Mouse (Mus musculus) urinary bladder, postnatal 14 days (tissue): ENCODE results near the gene Fbxo45.

Experiments
- DNase-seq: peaks from one replicate; pipeline ENCODE4 v3.0.0; 2021; ENCODE audit warnings: low spot score

Gene Fbxo45

DNA sequence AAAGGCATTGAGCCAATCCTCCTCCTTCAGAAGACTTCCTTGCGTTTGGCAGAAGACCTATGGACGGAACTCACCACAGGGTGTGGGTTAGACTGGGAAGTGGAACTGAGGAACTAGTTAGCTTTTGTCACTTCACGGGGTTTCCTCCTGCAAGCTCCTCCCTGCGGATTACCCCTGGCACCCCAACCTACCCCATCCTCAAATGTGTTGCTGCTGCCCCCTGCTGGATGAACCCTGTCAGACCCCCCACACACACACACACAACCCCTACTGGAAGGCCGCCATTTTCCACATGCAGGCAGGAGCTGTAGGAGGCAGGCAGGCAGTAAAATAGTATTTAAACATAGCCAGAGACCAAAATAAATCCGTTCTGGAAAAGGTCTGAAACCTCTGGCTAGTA is 44.3 kb downstream of the Fbxo45 start:
- peak; percentile 61 for DNase-seq

GRCm38 (mm10) chr16:32201004-32201325 is 46.0 kb downstream of the Fbxo45 start:
- no peak for DNase-seq

DNA sequence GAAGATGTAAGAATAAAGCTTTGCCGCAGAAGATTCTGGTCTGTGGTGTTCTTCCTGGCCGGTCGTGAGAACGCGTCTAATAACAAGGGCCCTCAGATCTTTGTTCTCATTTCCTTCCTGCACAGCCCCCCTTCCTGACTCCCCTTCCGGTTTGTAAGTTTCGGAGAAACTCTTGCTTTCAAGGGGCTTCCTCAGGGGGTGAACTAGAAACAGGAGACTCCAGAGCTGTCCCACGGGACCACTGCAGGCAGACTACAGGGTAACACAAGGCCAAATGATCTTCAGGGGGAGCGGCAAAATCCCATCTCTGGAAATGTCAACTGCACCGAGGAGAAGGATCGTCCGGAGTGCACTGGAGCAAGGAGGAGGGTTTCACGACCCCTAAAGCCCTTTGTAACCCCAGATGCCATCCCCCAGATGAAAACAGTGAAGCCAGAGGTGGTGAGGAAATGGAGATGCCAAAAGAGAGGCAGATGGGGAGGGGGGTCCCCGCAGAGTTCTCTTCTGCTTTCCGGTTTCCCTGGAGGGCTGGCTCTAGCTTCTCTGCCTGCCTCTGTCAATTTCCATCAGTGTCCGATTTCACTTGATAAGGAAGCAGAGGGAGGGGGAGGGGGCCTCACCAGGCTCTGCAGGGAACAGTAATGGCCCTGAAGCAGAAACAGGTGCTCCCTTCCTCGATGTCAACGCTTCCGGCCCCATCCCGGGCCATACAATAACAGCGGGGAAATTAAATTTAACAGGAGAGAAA is 46.5 kb downstream of the Fbxo45 start:
- DNase-seq: peak; percentile 32

GRCm38 (mm10) chr16:32190011-32190441 is 56.9 kb downstream of the Fbxo45 start:
- no peak for DNase-seq

- no peak for DNase-seq
These were observed 57.8 kb downstream of the Fbxo45 start for GRCm38 (mm10) chr16:32189109-32189508.

GRCm38 (mm10) chr16:32186056-32186455 is 60.9 kb downstream of the Fbxo45 start:
- DNase-seq: no peak
